Mouse (Mus musculus): ENCODE data around the gene Olfr547. TPM values are rescaled to one million over a fixed set of nuclear protein-coding genes. Genes with fewer than 3 reads are reported as not detected.

The Olfr547 gene
- polyA plus RNA-seq, 1 experiment from 2014 or later: not detected

Other genes with a start within 250 kb of the Olfr547 start
- gene Rrm1, start 93.1 kb upstream of the Olfr547 start, polyA plus RNA-seq (2015; fragmentation: Nextera tagmentation; extraction: Ambion mirVana): 131 and 137 TPM in 2 replicates
- 0.30 and 0.54 TPM in 2 replicates for gene Olfr543, start 53.1 kb upstream of the Olfr547 start, polyA plus RNA-seq (2015; fragmentation: Nextera tagmentation; extraction: Ambion mirVana)
- 0.04 and 0.07 TPM in 2 replicates for gene Olfr544, start 46.4 kb upstream of the Olfr547 start, polyA plus RNA-seq (2015; fragmentation: Nextera tagmentation; extraction: Ambion mirVana)
- 0.16 and 0.17 TPM in 2 replicates for gene Olfr545, start 35.2 kb upstream of the Olfr547 start, polyA plus RNA-seq (2015; fragmentation: Nextera tagmentation; extraction: Ambion mirVana)
- gene Olfr548-ps1, start 6.1 kb downstream of the Olfr547 start, polyA plus RNA-seq (2015; fragmentation: Nextera tagmentation; extraction: Ambion mirVana): not detected in 2 replicates
- not detected in 2 replicates for gene Olfr549, start 15.1 kb downstream of the Olfr547 start, polyA plus RNA-seq (2015; fragmentation: Nextera tagmentation; extraction: Ambion mirVana)
- 0.26 and 0.58 TPM in 2 replicates for gene Trim21, start 30.7 kb downstream of the Olfr547 start, polyA plus RNA-seq (2015; fragmentation: Nextera tagmentation; extraction: Ambion mirVana)
- gene Olfr550, start 36.7 kb downstream of the Olfr547 start, polyA plus RNA-seq (2015; fragmentation: Nextera tagmentation; extraction: Ambion mirVana): not detected in 2 replicates
- gene Olfr551, start 57.1 kb downstream of the Olfr547 start, polyA plus RNA-seq (2015; fragmentation: Nextera tagmentation; extraction: Ambion mirVana): not detected in 2 replicates
- gene Olfr552, start 63.0 kb downstream of the Olfr547 start, polyA plus RNA-seq (2015; fragmentation: Nextera tagmentation; extraction: Ambion mirVana): not detected in 2 replicates
- not detected in 2 replicates for gene Olfr553, start 83.5 kb downstream of the Olfr547 start, polyA plus RNA-seq (2015; fragmentation: Nextera tagmentation; extraction: Ambion mirVana)
- gene Olfr554, start 103.7 kb downstream of the Olfr547 start, polyA plus RNA-seq (2015; fragmentation: Nextera tagmentation; extraction: Ambion mirVana): not detected in 2 replicates
- not detected in 2 replicates for gene Olfr555, start 124.1 kb downstream of the Olfr547 start, polyA plus RNA-seq (2015; fragmentation: Nextera tagmentation; extraction: Ambion mirVana)
- gene Olfr556, start 130.2 kb downstream of the Olfr547 start, polyA plus RNA-seq (2015; fragmentation: Nextera tagmentation; extraction: Ambion mirVana): not detected in 2 replicates
- gene Trim68, start 152.6 kb downstream of the Olfr547 start, polyA plus RNA-seq (2015; fragmentation: Nextera tagmentation; extraction: Ambion mirVana): 15.7 and 16.5 TPM in 2 replicates
- not detected in 2 replicates for gene Olfr557, start 161.2 kb downstream of the Olfr547 start, polyA plus RNA-seq (2015; fragmentation: Nextera tagmentation; extraction: Ambion mirVana)
- 0.45 and 0.75 TPM in 2 replicates for gene Olfr558, start 167.5 kb downstream of the Olfr547 start, polyA plus RNA-seq (2015; fragmentation: Nextera tagmentation; extraction: Ambion mirVana)
- gene Olfr33, start 184.3 kb downstream of the Olfr547 start, polyA plus RNA-seq (2015; fragmentation: Nextera tagmentation; extraction: Ambion mirVana): not detected in 2 replicates
- not detected in 2 replicates for gene Olfr559, start 192.7 kb downstream of the Olfr547 start, polyA plus RNA-seq (2015; fragmentation: Nextera tagmentation; extraction: Ambion mirVana)
- gene Olfr560, start 224.6 kb downstream of the Olfr547 start, polyA plus RNA-seq (2015; fragmentation: Nextera tagmentation; extraction: Ambion mirVana): not detected in 2 replicates
- gene Olfr78, start 224.7 kb downstream of the Olfr547 start, polyA plus RNA-seq (2015; fragmentation: Nextera tagmentation; extraction: Ambion mirVana): 0.34 and 0.72 TPM in 2 replicates
- gene Olfr561, start 236.5 kb downstream of the Olfr547 start, polyA plus RNA-seq (2015; fragmentation: Nextera tagmentation; extraction: Ambion mirVana): not detected in 2 replicates

Measured in stomach, embryonic 16.5 days (tissue).